Mouse (Mus musculus) forebrain, embryonic 10.5 days (tissue): ENCODE measurements at regions not wholly inside any gene's neighbourhood (a gene's known extent, or its start where the extent isn't known, plus 50 kb on each side); places are given as distances from the start of the nearest gene placed in this dataset.

Source experiments
- DNase-seq: peaks from one replicate; pipeline ENCODE4 v3.0.0-alpha.2; 2017; ENCODE audit warnings: low spot score; ENCODE audit errors: extremely low spot score
- H3K27ac ChIP-seq: fragments of 300-500 bp; sonication (generic); 2 replicates; pipeline ENCODE4 v1.5.1; 2016; ENCODE audit warnings: mild to moderate bottlenecking
- H3K27me3 ChIP-seq: fragments of 300-500 bp; sonication (generic); 2 replicates; pipeline ENCODE4 v1.6.1; 2016; ENCODE audit warnings: mild to moderate bottlenecking; ENCODE audit not compliant: poor library complexity, severe bottlenecking
- H3K36me3 ChIP-seq: fragments of 300-500 bp; sonication (generic); replicated peaks from 2 replicates; pipeline ENCODE4 v1.6.1; 2016; ENCODE audit warnings: mild to moderate bottlenecking, moderate library complexity
- H3K4me1 ChIP-seq: fragments of 300-500 bp; sonication (generic); 2 replicates; pipeline ENCODE4 v1.6.1; 2016
- H3K4me3 ChIP-seq: fragments of 300-500 bp; sonication (generic); 2 replicates; pipeline ENCODE4 v1.5.1; 2016; ENCODE audit warnings: mild to moderate bottlenecking, moderate library complexity
- H3K9me3 ChIP-seq: fragments of 300-500 bp; sonication (generic); 2 replicates; pipeline ENCODE4 v1.6.1; 2016; ENCODE audit warnings: mild to moderate bottlenecking, moderate library complexity
- WGBS: fragments of 180-500 bp; shearing (Covaris S2); methylation state at CpG from one replicate; pipeline ENCODE4 v1.1.7; 2016; 5-methylcytosine and 5-hydroxymethylcytosine counted together

- H3K27me3 ChIP-seq: no peaks in the 10 kb centered on the region
- no peak overlapping the region for H3K27ac ChIP-seq
- H3K4me3 ChIP-seq: no peak overlapping the region
- no peak for DNase-seq
- no peaks in the 10 kb centered on the region for H3K9me3 ChIP-seq
- 90% methylated on average over 6 of the region's 6 CpGs for WGBS
- H3K4me1 ChIP-seq: no peaks in the 10 kb centered on the region
- H3K36me3 ChIP-seq: no peaks in the 10 kb centered on the region
Measured at GRCm38 (mm10) chr9:53045788-53046187, 202.1 kb downstream of the Ddx10 start.

- WGBS: 87% methylated on average over 4 of the region's 4 CpGs
- no peaks in the 10 kb centered on the region for H3K9me3 ChIP-seq
- no peak overlapping the region for H3K27ac ChIP-seq
- H3K4me1 ChIP-seq: no peaks in the 10 kb centered on the region
- no peaks in the 10 kb centered on the region for H3K36me3 ChIP-seq
- no peak overlapping the region for H3K4me3 ChIP-seq
- DNase-seq: no peak
- no peaks in the 10 kb centered on the region for H3K27me3 ChIP-seq
Measured at GRCm38 (mm10) chr9:53033797-53034196, 214.1 kb downstream of the Ddx10 start.

GRCm38 (mm10) chr9:53022096-53022495 lies 225.8 kb downstream of the Ddx10 start:
- no peak for DNase-seq
- no peaks in the 10 kb centered on the region for H3K9me3 ChIP-seq
- no peaks in the 10 kb centered on the region for H3K27me3 ChIP-seq
- H3K4me1 ChIP-seq: no peaks in the 10 kb centered on the region
- WGBS: 81% methylated on average over 4 of the region's 4 CpGs
- H3K27ac ChIP-seq: no peak overlapping the region
- no peaks in the 10 kb centered on the region for H3K36me3 ChIP-seq
- H3K4me3 ChIP-seq: no peak overlapping the region

- H3K9me3 ChIP-seq: peaks cover 10% of the 10 kb centered on the region; the same call in 1 of the 2 replicates
- no peak overlapping the region for H3K4me3 ChIP-seq
- no peak for DNase-seq
- no peaks in the 10 kb centered on the region for H3K4me1 ChIP-seq
- no peak overlapping the region for H3K27ac ChIP-seq
- H3K36me3 ChIP-seq: no peaks in the 10 kb centered on the region
- H3K27me3 ChIP-seq: no peaks in the 10 kb centered on the region
- 93% methylated on average over 9 of the region's 9 CpGs for WGBS
Measured at GRCm38 (mm10) chr9:53010741-53011140, 237.1 kb downstream of the Ddx10 start.

- Histone ChIP-seq H3K4me3 (no peak overlapping the region), H3K4me1 (peaks cover 5% of the 10 kb centered on the region; the same call in 1 of the 2 replicates), H3K27ac (no peak overlapping the region), H3K9me3 (peaks cover 6% of the 10 kb centered on the region; the same call in 1 of the 2 replicates), H3K36me3 (no peaks in the 10 kb centered on the region), H3K27me3 (no peaks in the 10 kb centered on the region)
- WGBS: 90% methylated on average over 10 of the region's 10 CpGs
- DNase-seq: no peak
Measured at GRCm38 (mm10) chr9:53007395-53007794, 240.5 kb downstream of the Ddx10 start.

GRCm38 (mm10) chr9:53006085-53006484 lies 241.8 kb downstream of the Ddx10 start:
- Histone ChIP-seq H3K4me1 (peaks cover 5% of the 10 kb centered on the region; the same call in 1 of the 2 replicates), H3K27ac (no peak overlapping the region), H3K4me3 (no peak overlapping the region), H3K27me3 (no peaks in the 10 kb centered on the region), H3K36me3 (no peaks in the 10 kb centered on the region), H3K9me3 (peaks cover 6% of the 10 kb centered on the region; the same call in 1 of the 2 replicates)
- 89% methylated on average over 1 of the region's 1 CpGs for WGBS
- no peak for DNase-seq

- peaks cover 5% of the 10 kb centered on the region; the same call in 1 of the 2 replicates for H3K4me1 ChIP-seq
- 84% methylated on average over 3 of the region's 3 CpGs for WGBS
- no peak for DNase-seq
Measured at GRCm38 (mm10) chr9:53004253-53004978, 243.4 kb downstream of the Ddx10 start.

GRCm38 (mm10) chr9:52976041-52976440 lies 271.8 kb downstream of the Ddx10 start:
- WGBS: 81% methylated on average over 1 of the region's 1 CpGs
- Histone ChIP-seq H3K36me3 (no peaks in the 10 kb centered on the region), H3K9me3 (no peaks in the 10 kb centered on the region), H3K4me3 (no peak overlapping the region), H3K27ac (no peak overlapping the region), H3K4me1 (no peaks in the 10 kb centered on the region), H3K27me3 (no peaks in the 10 kb centered on the region)
- no peak for DNase-seq

More at GRCm38 (mm10) chr9:53004253-53004978, 243.4 kb downstream of the Ddx10 start:
- no peaks in the 10 kb centered on the region for H3K9me3 ChIP-seq
- no peak overlapping the region for H3K4me3 ChIP-seq
- no peak overlapping the region for H3K27ac ChIP-seq
- H3K36me3 ChIP-seq: no peaks in the 10 kb centered on the region
- H3K27me3 ChIP-seq: no peaks in the 10 kb centered on the region

- no peak overlapping the region for H3K27ac ChIP-seq
- no peaks in the 10 kb centered on the region for H3K9me3 ChIP-seq
- no peaks in the 10 kb centered on the region for H3K36me3 ChIP-seq
- no peaks in the 10 kb centered on the region for H3K4me1 ChIP-seq
- no peaks in the 10 kb centered on the region for H3K27me3 ChIP-seq
- DNase-seq: no peak
- WGBS: 93% methylated on average over 4 of the region's 4 CpGs
- no peak overlapping the region for H3K4me3 ChIP-seq
Measured at GRCm38 (mm10) chr9:52965631-52966030, 282.2 kb downstream of the Ddx10 start.

GRCm38 (mm10) chr9:52959668-52960067 lies 280.1 kb upstream of the AI593442 start:
- H3K27me3 ChIP-seq: no peaks in the 10 kb centered on the region
- no peak overlapping the region for H3K27ac ChIP-seq
- H3K9me3 ChIP-seq: no peaks in the 10 kb centered on the region
- no peaks in the 10 kb centered on the region for H3K4me1 ChIP-seq
- no peak overlapping the region for H3K4me3 ChIP-seq
- no peak for DNase-seq
- no peaks in the 10 kb centered on the region for H3K36me3 ChIP-seq
- WGBS: 88% methylated on average over 6 of the region's 6 CpGs

- Histone ChIP-seq H3K27ac (no peak overlapping the region), H3K4me1 (no peaks in the 10 kb centered on the region), H3K9me3 (no peaks in the 10 kb centered on the region), H3K36me3 (no peaks in the 10 kb centered on the region), H3K27me3 (no peaks in the 10 kb centered on the region), H3K4me3 (no peak overlapping the region)
- DNase-seq: no peak
- WGBS: 92% methylated on average over 1 of the region's 1 CpGs
Measured at GRCm38 (mm10) chr9:52957245-52957644, 277.7 kb upstream of the AI593442 start.

- Histone ChIP-seq H3K27ac (no peak overlapping the region), H3K9me3 (no peaks in the 10 kb centered on the region), H3K4me3 (no peak overlapping the region), H3K27me3 (no peaks in the 10 kb centered on the region), H3K4me1 (peaks cover 14% of the 10 kb centered on the region), H3K36me3 (no peaks in the 10 kb centered on the region)
- 88% methylated on average over 5 of the region's 5 CpGs for WGBS
- no peak for DNase-seq
Measured at GRCm38 (mm10) chr9:52944081-52944480, 264.5 kb upstream of the AI593442 start.

- no peak for DNase-seq
- Histone ChIP-seq H3K9me3 (no peaks in the 10 kb centered on the region), H3K4me3 (no peak overlapping the region), H3K27me3 (no peaks in the 10 kb centered on the region), H3K27ac (no peak overlapping the region), H3K4me1 (peaks cover 14% of the 10 kb centered on the region), H3K36me3 (no peaks in the 10 kb centered on the region)
- 40% methylated on average over 3 of the region's 3 CpGs for WGBS
Measured at GRCm38 (mm10) chr9:52941637-52941983, 262.0 kb upstream of the AI593442 start.
